Mouse (Mus musculus) ovary, postnatal 10 days (tissue): Measurements from ENCODE around the gene Pskh1.
A peak's percentile ranks its signal among the peaks of the same experiment; 100 is the strongest.

ENCODE experiments used
- DNase-seq: peaks from one replicate; pipeline ENCODE4 v3.0.0; 2022; ENCODE audit warnings: low spot score

Gene Pskh1

GRCm38 (mm10) chr8:105959350-105959749 lies 59.1 kb downstream of the Pskh1 start:
- DNase-seq, result no peak

- DNase-seq, result no peak
Observed at GRCm38 (mm10) chr8:105961101-105961500, 60.9 kb downstream of the Pskh1 start.

GRCm38 (mm10) chr8:105961536-105961935 lies 61.3 kb downstream of the Pskh1 start:
- no peak for DNase-seq

GRCm38 (mm10) chr8:105964506-105965265 lies 64.4 kb downstream of the Pskh1 start:
- no peak for DNase-seq

- peak; percentile 54 for DNase-seq
Observed at GRCm38 (mm10) chr8:105965266-105965904, 65.1 kb downstream of the Pskh1 start.

GRCm38 (mm10) chr8:105965905-105966341 lies 65.7 kb downstream of the Pskh1 start, which contains the start of gene Slc12a4:
TSS of gene Slc12a4 (minus strand) at chr8:105966097.
- DNase-seq, result peak; percentile 54

GRCm38 (mm10) chr8:105966692-105967311 lies 66.6 kb downstream of the Pskh1 start:
- no peak for DNase-seq

GRCm38 (mm10) chr8:105969367-105969766 lies 69.1 kb downstream of the Pskh1 start:
- DNase-seq, result no peak

- no peak for DNase-seq
Observed at GRCm38 (mm10) chr8:105971019-105971720, 70.9 kb downstream of the Pskh1 start.

GRCm38 (mm10) chr8:105975363-105975762 lies 75.1 kb downstream of the Pskh1 start:
- no peak for DNase-seq

GRCm38 (mm10) chr8:105979325-105979724 lies 79.1 kb downstream of the Pskh1 start, which contains the start of gene Dpep3:
TSS of gene Dpep3 (minus strand) at chr8:105979429.
- no peak for DNase-seq

- DNase-seq, result no peak
Observed at GRCm38 (mm10) chr8:105981146-105981545, 80.9 kb downstream of the Pskh1 start.
